In genomic region chr9:21011846-21012312, GRCm38 (mm10) we compare ENCODE assay signal across 10 mouse cellular contexts. TPM values are rescaled to one million over a fixed set of nuclear protein-coding genes. Genes with fewer than 3 reads are reported as not detected.
A peak's percentile ranks its signal among the peaks of the same experiment; 100 is the strongest.
DNase-seq lines count a peak whose midpoint lies in the region; ATAC-seq and TF ChIP-seq lines count a peak whose summit lies in the region.
"Had no signal": no experiment of that assay in that cellular context is flagged by ENCODE, and none has a peak within 500 bp of the region (broad histone marks: within the 10 kb centered on the region; RNA-seq: fewer than 3 reads in every experiment).

No protein-coding gene starts in this region.

- POLR2A ChIA-PET in Patski (lab: Charles Lee): no interaction called here

- H3K4me1 ChIP-seq in lung, adult 2 months (ENCODE audit: control insufficient read depth, insufficient read depth, low read length): peaks cover 19% of the 10 kb centered on the region
- H3K4me1 ChIP-seq in forebrain, embryonic 14.5 days (ENCODE audit: control insufficient read depth, insufficient read depth, low read length): no peaks in the 10 kb centered on the region

- H3K9me3 ChIP-seq in forebrain, embryonic 14.5 days (replicated peaks; ENCODE audit: control insufficient read depth, low read length): no peaks in the 10 kb centered on the region
- H3K9me3 ChIP-seq: neural tube, embryonic 12.5 days had no signal

- no peak overlapping the region for H3K27ac ChIP-seq in forebrain, embryonic 14.5 days (ENCODE audit: low read depth, low read length)
- H3K27ac ChIP-seq: neural tube, embryonic 12.5 days had no signal

- CTCF ChIA-PET in Patski (lab: Charles Lee): interaction anchor here (2.2 kb wide), 1 partner anchor 18 kb away, joined by 7 read pairs; no protein-coding TSS in a partner anchor

- H3K36me3 ChIP-seq in forebrain, embryonic 14.5 days (ENCODE audit: control insufficient read depth, insufficient read depth, low read length): peaks cover 22% of the 10 kb centered on the region

- WGBS in lung, adult 2 months: 8% methylated on average over 5 of the region's 5 CpGs
- WGBS in forebrain, embryonic 14.5 days: 72% methylated on average over 5 of the region's 5 CpGs

- H3K4me3 ChIP-seq in lung, adult 2 months (replicated peaks; ENCODE audit: extremely low read depth, low read depth, low read length): no peak overlapping the region
- no peak overlapping the region for H3K4me3 ChIP-seq in forebrain, embryonic 14.5 days (ENCODE audit: low read depth, low read length)
- H3K4me3 ChIP-seq: neural tube, embryonic 12.5 days had no signal

- no peak for TF ChIP-seq CTCF in Patski (IDR thresholded peaks at IDR 0.05)
- no peak for TF ChIP-seq CTCF in lung, adult 2 months (IDR thresholded peaks at IDR 0.05; ENCODE audit: insufficient read depth, low read length)

- no peak overlapping the region for H3K4me2 ChIP-seq in forebrain, embryonic 14.5 days (ENCODE audit: low read length)
- H3K4me2 ChIP-seq: neural tube, embryonic 12.5 days had no signal

- in situ Hi-C loops in Patski (cut with MboI; ENCODE audit: low pct_unique_long_range_greater_than_20kb): no loop called here

- H3K27me3 ChIP-seq in Patski: peaks cover 4% of the 10 kb centered on the region
- H3K27me3 ChIP-seq in forebrain, embryonic 14.5 days (replicated peaks; ENCODE audit: control insufficient read depth, insufficient read depth, low read length): peaks cover 29% of the 10 kb centered on the region

- peak; percentile 15 for ATAC-seq in Patski
- ATAC-seq in forebrain, embryonic 14.5 days: no peak
- ATAC-seq: forebrain, embryonic 16.5 days had no signal

- DNase-seq in Patski (ENCODE audit: low read depth, low spot score): no peak
- peak; percentile 76 to 83 for DNase-seq in heart, adult 18-20 months
- DNase-seq in kidney, adult 8-10 months: peak; percentile 43 to 46
- DNase-seq in lung, adult 2 months: peak; percentile 60
- no peak for DNase-seq in ovary, postnatal 14 days (ENCODE audit: low spot score)
- DNase-seq in cerebellum, adult 9-11 months: no peak
- DNase-seq in testis, postnatal 14 days (ENCODE audit: low spot score): no peak
- no peak for DNase-seq in forebrain, embryonic 14.5 days (ENCODE audit: low spot score)

- no peak overlapping the region for H3K9ac ChIP-seq in forebrain, embryonic 14.5 days (ENCODE audit: low read length)
- H3K9ac ChIP-seq: neural tube, embryonic 12.5 days had no signal

- TF ChIP-seq POLR2A in lung, adult 2 months (IDR thresholded peaks at IDR 0.05; ENCODE audit: borderline replicate concordance, extremely low read depth, low read depth, low read length): no peak

RNA-seq across cellular contexts. Expression of gene Icam1, which starts 3.9 kb away (rescaled TPM):
- polyA plus RNA-seq in Patski (2021): 0.06 TPM
- 1 to 10 TPM; 8.7 to 9.1 TPM for total RNA-seq in heart, adult 18-20 months (2021)
- 332 and 372 TPM in 2 replicates for polyA plus RNA-seq in lung, adult 2 months (2012; rRNA removed)
- 2.6 and 3.5 TPM in 2 replicates for polyA plus RNA-seq in forebrain, embryonic 14.5 days (2014; fragmentation: Nextera tagmentation; extraction: Ambion mirVana)

RNA-seq across cellular contexts. Expression of gene Mrpl4, which starts 9.3 kb away (rescaled TPM):
- 89.1 TPM for polyA plus RNA-seq in Patski (2021)
- total RNA-seq in heart, adult 18-20 months (2021): 100 to 1,000 TPM; 130 to 138 TPM
- polyA plus RNA-seq in lung, adult 2 months (2012; rRNA removed): 113 and 130 TPM in 2 replicates
- 118 and 129 TPM in 2 replicates for polyA plus RNA-seq in forebrain, embryonic 14.5 days (2014; fragmentation: Nextera tagmentation; extraction: Ambion mirVana)

RNA-seq across cellular contexts. Expression of gene Icam4, which starts 17.3 kb away (rescaled TPM):
- 0.99 TPM for polyA plus RNA-seq in Patski (2021)
- total RNA-seq in heart, adult 18-20 months (2021): 1 to 10 TPM; 1.2 to 1.3 TPM
- 1.8 and 1.9 TPM in 2 replicates for polyA plus RNA-seq in lung, adult 2 months (2012; rRNA removed)
- polyA plus RNA-seq in forebrain, embryonic 14.5 days (2014; fragmentation: Nextera tagmentation; extraction: Ambion mirVana): not detected in 2 replicates
- polyA plus RNA-seq: forebrain, embryonic 16.5 days had no signal

RNA-seq across cellular contexts. Expression of gene Icam5, which starts 20.0 kb away (rescaled TPM):
- 1.1 TPM for polyA plus RNA-seq in Patski (2021)
- not detected for total RNA-seq in heart, adult 18-20 months (2021)
- polyA plus RNA-seq in lung, adult 2 months (2012; rRNA removed): 0.69 and 0.77 TPM in 2 replicates
- 0.63 and 1.0 TPM in 2 replicates for polyA plus RNA-seq in forebrain, embryonic 14.5 days (2014; fragmentation: Nextera tagmentation; extraction: Ambion mirVana)

RNA-seq across cellular contexts. Expression of gene S1pr2, which starts 35.3 kb away (rescaled TPM):
- 10.9 TPM for polyA plus RNA-seq in Patski (2021)
- total RNA-seq in heart, adult 18-20 months (2021): 1 to 10 TPM; 1.4 to 2.0 TPM
- 24.2 and 32.1 TPM in 2 replicates for polyA plus RNA-seq in lung, adult 2 months (2012; rRNA removed)
- 5.9 and 7.8 TPM in 2 replicates for polyA plus RNA-seq in forebrain, embryonic 14.5 days (2014; fragmentation: Nextera tagmentation; extraction: Ambion mirVana)

Comparison
In these comparisons a context has a peak if more than half of its experiments do, and no peak if none do; other contexts are left out.
1. DNase-seq: peak in heart, adult 18-20 months (2 of 2), kidney, adult 8-10 months (2 of 2) and lung, adult 2 months (single experiment); none in Patski (single experiment), ovary, postnatal 14 days (single experiment), cerebellum, adult 9-11 months (single experiment), testis, postnatal 14 days (single experiment) and forebrain, embryonic 14.5 days (single experiment).
2. RNA of gene Icam1, which starts 3.9 kb away (polyA plus RNA-seq): 332 to 372 TPM in lung, adult 2 months; 2.6 to 3.5 TPM in forebrain, embryonic 14.5 days and 0.06 TPM in Patski (single experiment); every median in the first group is over 10 times any median in the second.